Mouse (Mus musculus) kidney, adult 9 months (tissue): Measurements from ENCODE around the gene Olfr1243.
"Not testable (repeated sequence)": the region's sequence is repeated elsewhere in the genome, so short reads cannot be mapped to it uniquely, and the experiment has no call there.

Source experiments
- DNase-seq: peaks from one replicate; pipeline ENCODE4 v3.0.0; 2022

The Olfr1243 gene

DNA sequence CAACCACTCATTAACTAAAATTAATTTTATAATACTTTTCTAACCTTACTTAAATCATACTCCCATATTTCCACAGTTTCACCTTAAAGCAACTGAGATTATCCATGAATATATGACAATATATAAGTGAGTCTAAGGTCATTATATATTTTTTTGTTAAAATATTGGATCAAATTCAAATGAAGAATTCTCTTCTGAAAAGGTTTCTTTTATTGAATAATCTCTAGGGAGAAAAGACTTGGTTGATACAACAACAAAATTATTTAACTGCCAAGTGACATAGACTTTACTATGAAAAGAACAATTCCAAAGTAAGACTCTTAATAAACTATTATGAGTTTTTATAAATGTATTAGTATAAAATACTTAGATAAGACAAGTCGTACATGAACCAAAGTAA, at the start of gene Olfr1243:
Gene Olfr1243, minus strand, starts transcription at position 101 of the 400 bp plus-strand sequence.
- no peak for DNase-seq

DNA sequence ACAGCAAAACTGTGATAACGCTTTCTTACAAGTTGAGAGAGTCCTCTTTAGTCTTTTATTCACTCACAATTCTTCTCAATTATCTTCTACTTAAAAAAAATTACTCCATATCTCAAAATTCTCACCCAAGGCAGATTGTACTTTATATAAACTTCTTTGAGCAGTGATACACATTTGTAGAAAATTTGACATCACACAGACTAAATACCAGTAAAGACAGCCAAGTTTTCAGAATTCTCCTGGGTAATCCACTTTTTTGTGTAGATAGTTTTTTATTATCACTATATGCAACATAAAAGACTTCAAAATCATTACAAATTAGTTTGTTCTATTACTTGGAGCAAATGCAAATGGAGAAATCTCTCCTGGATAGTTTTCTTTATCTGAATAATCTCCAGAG, 47.1 kb upstream of the Olfr1243 start, which contains the start of gene Olfr1245:
Gene Olfr1245, minus strand, starts transcription at position 101 of the 400 bp plus-strand sequence.
- no peak for DNase-seq

- DNase-seq, result not testable (repeated sequence)
Measured at GRCm38 (mm10) chr2:89562706-89563105, 31.4 kb upstream of the Olfr1243 start.

DNA sequence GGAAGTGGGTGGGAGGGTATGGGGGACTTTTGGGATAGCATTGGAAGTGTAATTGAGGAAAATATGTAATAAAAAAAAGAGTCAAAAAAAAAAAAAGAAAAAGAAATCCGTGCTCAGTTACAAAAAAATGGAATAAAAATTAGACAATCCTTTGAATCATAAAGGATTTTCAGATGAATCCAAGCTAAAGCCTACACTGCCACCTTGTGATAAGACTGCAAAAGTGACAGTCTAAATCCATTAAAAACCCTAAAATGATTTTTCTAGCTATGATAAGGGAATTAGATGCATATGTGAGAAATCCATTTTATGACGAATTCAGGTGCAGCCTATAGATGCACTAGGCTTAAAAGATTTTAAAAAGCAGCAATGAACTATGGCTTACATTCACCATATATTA, 13.2 kb upstream of the Olfr1243 start:
- no peak for DNase-seq

- DNase-seq, result no peak
Measured at GRCm38 (mm10) chr2:89539923-89540322, 8.6 kb upstream of the Olfr1243 start.

DNA sequence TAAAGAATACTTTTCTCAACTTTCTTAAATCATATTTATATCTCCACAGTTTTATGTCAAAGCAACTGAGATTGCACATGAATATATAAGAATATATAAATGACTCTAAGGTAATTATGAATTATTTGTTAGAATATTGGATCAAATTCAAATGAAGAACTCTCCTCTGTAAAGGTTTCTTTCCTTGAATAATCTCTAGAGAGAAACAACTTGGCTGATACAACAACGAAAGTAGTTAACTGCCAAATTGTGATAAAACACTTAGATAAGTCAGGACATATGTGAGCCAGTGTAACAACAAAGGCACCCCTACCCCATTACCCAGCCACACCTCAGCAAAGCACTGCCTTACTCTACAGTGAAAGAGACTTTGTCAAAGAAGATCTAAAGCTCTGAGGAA, 33.1 kb downstream of the Olfr1243 start, which contains the start of gene Olfr1242:
Gene Olfr1242, minus strand, starts transcription at position 101 of the 400 bp plus-strand sequence.
- DNase-seq, result no peak

DNA sequence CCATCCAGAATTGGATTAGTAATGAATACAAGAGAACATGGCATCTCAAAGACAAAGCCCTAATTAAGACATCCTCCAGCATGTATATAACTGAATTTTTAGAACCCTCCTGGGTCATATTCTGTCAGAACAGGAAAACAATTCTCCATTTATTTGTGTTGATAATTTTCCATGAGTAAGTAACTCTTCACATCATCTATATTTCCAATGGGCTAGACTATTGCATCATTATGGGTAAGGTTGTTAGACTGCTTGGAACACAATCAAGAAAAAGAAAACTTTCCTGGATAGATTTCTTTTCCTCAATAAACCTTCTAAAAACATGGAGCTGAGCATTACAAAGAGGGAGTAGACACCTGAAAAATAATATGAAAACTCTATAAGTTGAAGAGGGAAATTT, 44.3 kb downstream of the Olfr1243 start, which contains the start of gene Olfr1241:
Gene Olfr1241, minus strand, starts transcription at position 101 of the 400 bp plus-strand sequence.
- DNase-seq, result no peak
